18 mouse cellular contexts compared by ENCODE assay signal in genomic region chr11:99207449-99207848, GRCm38 (mm10). TPM values are rescaled to one million over a fixed set of nuclear protein-coding genes. Genes with fewer than 3 reads are reported as not detected.
DNase-seq lines count a peak whose midpoint lies in the region; ATAC-seq and TF ChIP-seq lines count a peak whose summit lies in the region.
"Had no signal": no experiment of that assay in that cellular context is flagged by ENCODE, and none has a peak within 500 bp of the region (broad histone marks: within the 10 kb centered on the region; RNA-seq: fewer than 3 reads in every experiment).

No protein-coding gene starts in this region.

- H3K27me3 ChIP-seq in heart, embryonic 13.5 days (replicated peaks) = no peaks in the 10 kb centered on the region
- H3K27me3 ChIP-seq in MEL (ENCODE audit: control insufficient read depth in 1 of 2, insufficient read depth in 2 of 2, low read length in 2 of 2) = no peaks in the 10 kb centered on the region
- no peaks in the 10 kb centered on the region for H3K27me3 ChIP-seq in heart, postnatal 0 days (ENCODE audit: control insufficient read depth, insufficient read depth, low read length)
- H3K27me3 ChIP-seq: forebrain, embryonic 12.5 days; midbrain, embryonic 12.5 days had no signal

- no peaks in the 10 kb centered on the region for H3K9me3 ChIP-seq in heart, embryonic 13.5 days
- H3K9me3 ChIP-seq in MEL (replicated peaks; ENCODE audit: insufficient read depth, low read length) = no peaks in the 10 kb centered on the region
- H3K9me3 ChIP-seq in heart, postnatal 0 days (replicated peaks; ENCODE audit: control insufficient read depth, low read length) = no peaks in the 10 kb centered on the region
- H3K9me3 ChIP-seq: forebrain, embryonic 12.5 days; midbrain, embryonic 12.5 days had no signal

- H3K36me3 ChIP-seq in heart, embryonic 13.5 days = peaks cover 38% of the 10 kb centered on the region
- peaks cover 9 to 11% of the 10 kb centered on the region in 2 experiments for H3K36me3 ChIP-seq in MEL (ENCODE audit: control insufficient read depth in 1 of 2, insufficient read depth in 2 of 2, low read length in 2 of 2)
- H3K36me3 ChIP-seq in heart, postnatal 0 days (replicated peaks; ENCODE audit: control insufficient read depth, insufficient read depth, low read length) = peaks cover 25% of the 10 kb centered on the region

- no peak overlapping the region for H3K4me3 ChIP-seq in heart, embryonic 13.5 days
- no peak overlapping the region for H3K4me3 ChIP-seq in MEL (ENCODE audit: control insufficient read depth in 1 of 2, insufficient read depth in 1 of 2, low read depth in 2 of 2, low read length in 2 of 2)
- H3K4me3 ChIP-seq in heart, postnatal 0 days (ENCODE audit: low read depth, low read length) = no peak overlapping the region
- H3K4me3 ChIP-seq in gastrocnemius, adult 2 months = no peak overlapping the region
- H3K4me3 ChIP-seq: forebrain, embryonic 12.5 days; midbrain, embryonic 12.5 days had no signal

- no peak for TF ChIP-seq RAD21 in MEL (IDR thresholded peaks at IDR 0.05; ENCODE audit: low read depth, low read length)

- H3K4me1 ChIP-seq in heart, embryonic 13.5 days = peaks cover 34% of the 10 kb centered on the region
- H3K4me1 ChIP-seq in MEL (ENCODE audit: control insufficient read depth in 1 of 2, insufficient read depth in 2 of 2, low read length in 2 of 2) = peaks cover 12 to 15% of the 10 kb centered on the region in 2 experiments
- H3K4me1 ChIP-seq in heart, postnatal 0 days (ENCODE audit: control insufficient read depth, insufficient read depth) = peaks cover 7% of the 10 kb centered on the region; the same call in 1 of the 2 replicates
- H3K4me1 ChIP-seq: forebrain, embryonic 12.5 days; midbrain, embryonic 12.5 days had no signal

- intact Hi-C loops in gastrocnemius, adult 2 months (cut with DNase I) = loop anchor here (5.0 kb wide), 2 partner anchors 35 to 85 kb away; partner anchors contain the start of gene Krt222

- TF ChIP-seq POLR2A in MEL (IDR thresholded peaks at IDR 0.05; ENCODE audit: control insufficient read depth in 1 of 2, insufficient read depth in 1 of 2, low read depth in 1 of 2, low read length in 2 of 2, poor library complexity in 1 of 2) = no peak

- TF ChIP-seq EP300 in MEL (IDR thresholded peaks at IDR 0.05; ENCODE audit: low read depth in 1 of 2, low read length in 2 of 2) = no peak
- TF ChIP-seq EP300 in heart, postnatal 0 days (IDR thresholded peaks at IDR 0.05; ENCODE audit: low read depth) = no peak

- H3K27ac ChIP-seq in heart, embryonic 13.5 days (replicated peaks) = peak overlapping the region; percentile 63
- H3K27ac ChIP-seq in MEL (ENCODE audit: control insufficient read depth, low read depth, low read length) = no peak overlapping the region
- peak overlapping the region; percentile 70 for H3K27ac ChIP-seq in heart, postnatal 0 days (ENCODE audit: low read depth)
- H3K27ac ChIP-seq in gastrocnemius, adult 2 months = no peak overlapping the region
- H3K27ac ChIP-seq: forebrain, embryonic 12.5 days; hindbrain, embryonic 14.5 days; midbrain, embryonic 12.5 days had no signal

- no peaks in the 10 kb centered on the region for H3K79me2 ChIP-seq in MEL (ENCODE audit: control insufficient read depth, insufficient read depth, low read length, poor library complexity)

- no peak for DNase-seq in heart, postnatal 4 days
- DNase-seq in MEL (ENCODE audit: low read depth, low spot score) (no peak), adipocyte (ENCODE audit: low spot score) (peak; percentile 30)
- DNase-seq in heart, postnatal 0 days (ENCODE audit: low spot score) = no peak
- DNase-seq in spleen, adult 18-20 months = no peak
- no peak for DNase-seq in gastrocnemius, adult 2 months
- DNase-seq: adrenal gland, adult 2 months; cerebellum, adult 11 months; kidney, adult 8-10 months had no signal

- ATAC-seq in heart, embryonic 13.5 days (ENCODE audit: extremely low read depth, insufficient number of reproducible peaks, low FRiP score, low TSS enrichment) = no peak
- ATAC-seq in heart, postnatal 0 days (ENCODE audit: insufficient read depth, low read depth) = no peak; the same call in 1 of the 2 replicates

- 18% methylated on average over 2 of the region's 2 CpGs for WGBS in heart, embryonic 13.5 days
- WGBS in heart, postnatal 0 days = 18% methylated on average over 2 of the region's 2 CpGs

- no peak overlapping the region for H3K9ac ChIP-seq in heart, embryonic 13.5 days
- H3K9ac ChIP-seq in MEL (ENCODE audit: control insufficient read depth, low read depth, low read length, poor library complexity, severe bottlenecking) = no peak overlapping the region
- H3K9ac ChIP-seq in heart, postnatal 0 days (replicated peaks; ENCODE audit: low read depth, low read length) = no peak overlapping the region
- H3K9ac ChIP-seq: forebrain, embryonic 12.5 days; hindbrain, embryonic 14.5 days; midbrain, embryonic 12.5 days had no signal

- TF ChIP-seq CTCF in MEL (IDR thresholded peaks at IDR 0.05 in 2 of 3, conservative IDR thresholded peaks at IDR 0.05 in 1 of 3; ENCODE audit: control insufficient read depth in 1 of 3, insufficient read depth in 1 of 3, low read depth in 2 of 3, low read length in 3 of 3, poor library complexity in 1 of 3, severe bottlenecking in 1 of 3) = no peak
- TF ChIP-seq CTCF in heart, postnatal 0 days (IDR thresholded peaks at IDR 0.05; ENCODE audit: low read depth) = no peak
- no peak for TF ChIP-seq CTCF in gastrocnemius, adult 2 months (IDR thresholded peaks at IDR 0.05)

- H3K4me2 ChIP-seq in heart, embryonic 13.5 days = no peak overlapping the region
- no peak overlapping the region for H3K4me2 ChIP-seq in heart, postnatal 0 days (ENCODE audit: low read depth, low read length)
- H3K4me2 ChIP-seq: forebrain, embryonic 12.5 days; hindbrain, embryonic 14.5 days; midbrain, embryonic 12.5 days had no signal

TF ChIP-seq in MEL, 35 proteins besides CTCF, POLR2A, EP300 and RAD21:
- TF ChIP-seq GATA1 (IDR thresholded peaks at IDR 0.05; ENCODE audit: low read depth, low read length) (no peak), KAT2A (conservative IDR thresholded peaks at IDR 0.05; ENCODE audit: low read depth, low read length) (0 out of 2 replicates have a peak, but pooled peaks have one; percentile 2)
TF ChIP-seq in MEL: peak in this region for 1.

RNA-seq across cellular contexts. Expression of gene Smarce1, which starts 23.4 kb away (rescaled TPM):
- polyA plus RNA-seq in heart, embryonic 13.5 days (2015; fragmentation: Nextera tagmentation; extraction: Ambion mirVana) = 150 and 165 TPM in 2 replicates
- total RNA-seq in heart, postnatal 4 days (2021) = 10 to 100 TPM; 92.8 to 99.8 TPM
- 243 and 265 TPM in 2 replicates for total RNA-seq in MEL (2012; rRNA removed)
- polyA plus RNA-seq in MEL (2012; ENCODE audit: insufficient read depth in 1 of 2, insufficient read length in 2 of 2, low read depth in 1 of 2, low replicate concordance in 2 of 2, missing spikeins in 1 of 2) = 100 to 1,000 TPM in 1 of 2 experiments, not detected in 1; 277 TPM
- 53.6 and 96.9 TPM in 2 replicates for total RNA-seq in heart, postnatal 0 days (2014; rRNA removed; ENCODE audit: low replicate concordance)
- 115 and 126 TPM in 2 replicates for polyA plus RNA-seq in heart, postnatal 0 days (2015; fragmentation: Nextera tagmentation; extraction: Ambion mirVana)
- total RNA-seq in gastrocnemius, adult 2 months (2021) = 10 to 100 TPM; 33.2 to 33.4 TPM

RNA-seq across cellular contexts. Expression of gene Krt222, which starts 36.4 kb away (rescaled TPM):
- 1.7 and 1.9 TPM in 2 replicates for polyA plus RNA-seq in heart, embryonic 13.5 days (2015; fragmentation: Nextera tagmentation; extraction: Ambion mirVana)
- total RNA-seq in heart, postnatal 4 days (2021) = 1 to 10 TPM; 7.5 to 8.2 TPM
- total RNA-seq in MEL (2012; rRNA removed) = not detected in 2 replicates
- polyA plus RNA-seq in MEL (2012; ENCODE audit: insufficient read depth in 1 of 2, insufficient read length in 2 of 2, low read depth in 1 of 2, low replicate concordance in 2 of 2, missing spikeins in 1 of 2) = under 1 TPM in 1 of 2 experiments, not detected in 1; 0.07 TPM
- total RNA-seq in heart, postnatal 0 days (2014; rRNA removed; ENCODE audit: low replicate concordance) = 4.5 and 5.7 TPM in 2 replicates
- 6.9 and 7.9 TPM in 2 replicates for polyA plus RNA-seq in heart, postnatal 0 days (2015; fragmentation: Nextera tagmentation; extraction: Ambion mirVana)
- 1 to 10 TPM; 2.0 to 6.1 TPM for total RNA-seq in gastrocnemius, adult 2 months (2021)
- total RNA-seq: megakaryocyte, adult 5-6 weeks had no signal
- polyA plus RNA-seq: liver, adult 2 months had no signal

RNA-seq across cellular contexts. Expression of gene Ccr7, which starts 52.6 kb away (rescaled TPM):
- 0.14 and 0.23 TPM in 2 replicates for polyA plus RNA-seq in heart, embryonic 13.5 days (2015; fragmentation: Nextera tagmentation; extraction: Ambion mirVana)
- total RNA-seq in heart, postnatal 4 days (2021) = under 1 TPM; 0.56 to 0.67 TPM
- total RNA-seq in MEL (2012; rRNA removed) = 0.04 TPM in 1 of 2 replicates, not detected in the other
- polyA plus RNA-seq in MEL (2012; ENCODE audit: insufficient read depth in 1 of 2, insufficient read length in 2 of 2, low read depth in 1 of 2, low replicate concordance in 2 of 2, missing spikeins in 1 of 2) = under 1 TPM in 1 of 2 experiments, not detected in 1; 0.06 TPM
- 0.73 TPM in 1 of 2 replicates, not detected in the other for total RNA-seq in heart, postnatal 0 days (2014; rRNA removed; ENCODE audit: low replicate concordance)
- 0.11 TPM in 2 replicates for polyA plus RNA-seq in heart, postnatal 0 days (2015; fragmentation: Nextera tagmentation; extraction: Ambion mirVana)
- not detected for total RNA-seq in gastrocnemius, adult 2 months (2021)
- total RNA-seq: gastrocnemius, adult 18-20 months; layer of hippocampus, adult 18-20 months; layer of hippocampus, postnatal 14 days had no signal
- polyA plus RNA-seq: forebrain, embryonic 12.5 days; hindbrain, embryonic 14.5 days had no signal

Comparison
In these comparisons a context has a peak if more than half of its experiments do, and no peak if none do; other contexts are left out.
1. H3K27ac ChIP-seq: peak in heart, embryonic 13.5 days (single experiment) and heart, postnatal 0 days (single experiment); none in MEL (single experiment) and gastrocnemius, adult 2 months (single experiment).